Mouse (Mus musculus): ENCODE data around the gene Atg13. TPM values are rescaled to one million over a fixed set of nuclear protein-coding genes. Genes with fewer than 3 reads are reported as not detected.

Gene Atg13
- 10 to 100 TPM; 40.6 to 42.4 TPM for total RNA-seq (2023)

GRCm38 (mm10) chr2:91710272-91711234 is at the start of gene Atg13, which contains the start of gene Harbi1:
Gene Atg13, minus strand, starts transcription at chr2:91710576.
Gene Harbi1, plus strand, starts transcription at chr2:91710852.

GRCm38 (mm10) chr2:91729971-91730821 is 19.8 kb upstream of the Atg13 start, which contains the start of gene Ambra1:
Gene Ambra1, plus strand, starts transcription at chr2:91730134.

DNA sequence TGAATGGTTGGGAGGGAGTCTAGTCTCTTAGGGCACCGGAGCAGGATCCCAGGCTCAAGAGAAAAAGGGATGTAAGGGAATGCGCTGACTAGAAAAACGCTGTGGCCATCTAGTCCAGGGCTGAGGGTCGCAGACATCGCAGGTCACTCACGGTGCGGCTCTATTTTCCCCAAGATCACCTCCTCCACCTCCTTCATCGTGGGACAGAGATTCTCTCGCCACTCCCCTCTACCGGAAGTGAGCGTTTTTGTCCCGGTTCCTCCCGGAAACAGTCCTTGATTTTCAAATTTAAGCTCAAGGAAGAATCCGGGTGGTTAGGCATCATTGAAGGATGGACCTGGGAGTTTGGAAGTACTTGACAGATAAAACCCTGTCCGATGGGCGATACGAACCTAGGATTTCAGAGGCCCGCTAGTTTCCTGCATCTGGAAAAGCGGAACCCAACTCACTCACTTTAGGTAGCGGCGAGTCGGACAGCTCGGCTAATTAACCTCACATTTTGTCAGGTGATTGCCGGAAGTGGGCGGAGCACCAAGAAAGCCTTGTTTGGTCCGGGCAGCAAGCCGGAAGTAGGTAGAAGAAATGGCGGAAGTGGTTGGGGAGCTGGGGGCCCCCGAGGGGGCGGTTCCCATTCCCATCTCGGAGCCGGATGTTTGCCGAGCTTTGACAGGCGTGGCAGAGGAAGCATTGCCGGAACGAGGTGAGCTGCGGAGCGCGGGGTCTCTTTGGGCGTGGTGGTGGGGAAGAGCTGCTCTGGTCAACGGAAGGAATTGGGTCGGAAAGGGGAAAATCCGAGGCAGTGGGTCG is 60.6 kb downstream of the Atg13 start, which contains the start of the genes Zfp408 and Arhgap1:
Gene Zfp408, minus strand, starts transcription at position 239 of the 807 bp plus-strand sequence.
Gene Arhgap1, plus strand, starts transcription at position 308 of the 807 bp plus-strand sequence.

DNA sequence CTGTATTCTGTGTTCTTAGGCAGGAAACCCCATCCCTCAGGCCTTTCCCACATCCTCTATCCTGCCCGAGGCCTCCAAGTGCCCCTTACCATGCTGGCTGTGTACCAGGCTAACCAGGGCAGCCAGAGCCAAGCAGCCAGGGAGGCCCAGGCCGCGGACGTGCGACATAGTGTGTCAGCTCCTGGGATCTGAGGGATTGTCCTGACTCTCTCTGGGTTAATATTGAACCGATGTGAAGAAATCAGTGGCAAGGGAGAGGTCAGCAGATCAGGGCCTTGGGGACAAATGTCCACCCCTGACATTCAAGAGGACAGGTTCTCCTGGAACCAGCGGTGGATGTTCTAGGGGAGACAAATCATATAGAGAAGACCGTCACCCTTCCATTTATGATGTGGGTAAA is 74.1 kb downstream of the Atg13 start, which contains the start of gene F2:
Gene F2, minus strand, starts transcription at position 186 of the 400 bp plus-strand sequence.

Other genes starting within 250 kb of the Atg13 start
- 10 to 100 TPM; 40.7 to 42.0 TPM for gene Ckap5, start 183.8 kb downstream of the Atg13 start, total RNA-seq (2023)
- not detected for gene F2, start 74.2 kb downstream of the Atg13 start, total RNA-seq (2023)
- 10 to 100 TPM; 28.3 to 38.2 TPM for gene Zfp408, start 60.8 kb downstream of the Atg13 start, total RNA-seq (2023)
- 10 to 100 TPM; 65.2 to 65.7 TPM for gene Arhgap1, start 60.7 kb downstream of the Atg13 start, total RNA-seq (2023)
- 10 to 100 TPM; 12.4 to 13.3 TPM for gene Harbi1, start 276 bp upstream of the Atg13 start, total RNA-seq (2023)
- gene Ambra1, start 19.6 kb upstream of the Atg13 start, total RNA-seq (2023): 10 to 100 TPM; 64.2 to 67.7 TPM
- gene Chrm4, start 216.7 kb upstream of the Atg13 start, total RNA-seq (2023): 1 to 10 TPM in 1 of 2 experiments, not detected in 1; 1.4 TPM
- gene Mdk, start 221.7 kb upstream of the Atg13 start, total RNA-seq (2023): 1 to 10 TPM; 1.6 to 5.0 TPM
- not detected for gene Gm9821, start 235.1 kb upstream of the Atg13 start, total RNA-seq (2023)

Measured in B cell, adult 67 days (primary cell).